Mouse (Mus musculus) adrenal gland, postnatal 36 days (tissue): ENCODE data around the gene Chst15. TPM values are rescaled to one million over a fixed set of nuclear protein-coding genes. Genes with fewer than 3 reads are reported as not detected.

Experiments used
- DNase-seq, 2 experiments: peaks; one replicate each; pipeline ENCODE4 v3.0.0; 2021; ENCODE audit warnings: mixed read lengths in 1 of 2
- total RNA-seq, 2 experiments: library from RNA; stranded (reverse); gene quantifications; 2 replicates each; pipeline ENCODE4 v1.2.3; 2021

The Chst15 gene
- total RNA-seq, 2 experiments from 2014 or later: 38.9 to 58.6 TPM

DNA sequence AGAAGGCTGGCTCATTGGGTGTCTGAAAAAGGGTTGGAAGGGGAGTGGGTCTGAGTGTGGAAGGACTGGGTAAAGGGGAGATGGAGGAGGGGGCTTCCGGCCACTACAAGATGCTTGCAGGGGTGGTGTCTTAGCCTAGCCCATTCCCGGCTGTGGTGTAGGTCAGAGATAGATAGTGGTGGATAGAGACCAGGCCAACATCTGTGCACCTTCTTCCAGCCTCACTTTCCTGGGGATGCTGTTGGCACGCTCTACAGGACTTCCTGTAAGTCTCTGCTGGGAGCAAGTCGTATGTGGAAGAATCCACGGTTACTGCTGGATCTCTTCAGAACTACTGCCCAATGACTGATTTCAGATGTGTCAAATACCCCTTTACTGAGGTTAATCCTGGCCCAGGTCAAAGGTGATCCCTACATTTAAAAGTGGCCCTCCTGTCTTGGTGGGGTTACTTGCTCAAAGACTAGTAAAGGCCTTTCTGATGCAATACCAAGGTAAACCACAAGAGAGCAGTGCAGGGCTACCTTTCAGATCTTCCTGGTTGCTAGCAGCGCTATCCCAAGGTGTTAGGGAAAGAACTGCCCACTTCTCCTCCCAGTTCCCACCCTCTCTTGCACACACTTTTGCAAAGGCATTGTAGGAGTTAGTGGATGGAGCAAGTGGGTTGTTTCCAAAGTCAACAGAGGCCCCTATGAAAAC is 90.5 kb downstream of the Chst15 start:
- peak; percentile 71 to 80 for DNase-seq

DNA sequence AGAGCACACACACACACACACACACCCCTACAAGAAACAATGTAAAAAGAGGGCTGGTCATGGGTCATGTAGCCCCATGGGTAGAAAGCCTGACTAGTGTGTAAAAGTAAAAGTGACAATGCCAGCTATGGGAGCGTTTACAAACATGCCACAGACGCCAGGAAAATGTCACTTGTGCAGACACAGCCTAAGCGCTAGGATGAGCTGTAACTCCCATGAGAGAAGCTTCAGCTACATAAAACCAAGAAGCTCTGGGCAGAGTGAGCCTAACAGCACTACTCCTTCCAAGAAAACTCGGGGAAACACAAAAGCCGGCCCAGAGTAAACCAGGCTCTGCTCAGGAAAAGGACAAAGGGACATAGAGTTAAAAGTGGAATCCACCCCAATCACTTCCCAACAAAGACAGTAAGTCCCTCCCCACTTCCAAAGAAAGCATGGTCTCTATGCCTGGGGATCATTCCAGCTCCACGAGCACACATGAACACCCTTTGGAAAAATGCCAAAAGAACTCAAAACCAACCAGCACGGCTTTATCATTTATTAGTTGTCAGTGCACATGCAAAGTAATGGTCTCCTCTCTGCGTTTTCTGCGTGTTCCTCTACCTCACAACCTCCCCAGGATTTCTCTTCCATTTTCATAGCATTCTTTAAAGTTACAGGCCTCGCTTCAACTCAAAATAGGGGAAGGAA is 93.4 kb downstream of the Chst15 start:
- DNase-seq: no peak

DNA sequence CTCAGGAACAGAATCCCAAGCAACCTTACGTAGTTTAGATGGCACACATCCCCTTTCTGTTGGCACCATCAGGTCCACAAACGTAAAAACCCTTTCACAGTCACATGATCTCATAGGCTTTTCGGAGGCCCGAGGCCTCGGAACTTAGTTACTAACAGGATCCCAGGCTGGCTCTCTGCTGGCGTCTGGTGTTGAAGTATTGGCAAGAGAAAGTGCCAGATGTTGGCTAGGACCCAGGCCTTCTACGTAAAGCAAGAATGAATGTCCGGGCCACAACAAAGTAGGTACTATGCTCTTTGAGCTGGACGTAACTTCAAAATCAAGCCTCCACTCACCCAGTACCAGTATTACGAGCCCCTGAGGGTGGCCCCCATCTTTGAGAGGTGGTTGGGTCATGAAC is 103.0 kb downstream of the Chst15 start:
- no peak for DNase-seq

DNA sequence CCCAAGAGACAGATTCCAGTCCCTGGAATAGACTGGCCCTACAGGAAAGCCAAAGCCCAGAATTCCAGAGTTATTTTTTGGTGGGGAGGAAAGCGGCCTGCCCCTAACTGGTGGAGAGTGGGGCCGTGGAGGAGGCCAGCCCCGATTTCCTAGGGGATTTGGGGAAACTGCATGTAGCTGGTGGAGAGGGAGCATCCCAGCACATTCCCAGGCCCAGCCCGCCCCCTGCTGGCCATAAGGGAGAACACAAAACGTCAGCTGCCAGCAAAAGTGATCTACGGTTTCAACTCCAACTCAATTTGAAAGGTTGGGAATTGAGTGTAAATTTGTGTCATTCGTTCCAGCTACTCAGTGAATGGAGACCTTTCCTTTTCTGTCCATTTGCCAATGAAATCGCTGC is 103.6 kb downstream of the Chst15 start:
- DNase-seq: peak; percentile 74 to 81

DNA sequence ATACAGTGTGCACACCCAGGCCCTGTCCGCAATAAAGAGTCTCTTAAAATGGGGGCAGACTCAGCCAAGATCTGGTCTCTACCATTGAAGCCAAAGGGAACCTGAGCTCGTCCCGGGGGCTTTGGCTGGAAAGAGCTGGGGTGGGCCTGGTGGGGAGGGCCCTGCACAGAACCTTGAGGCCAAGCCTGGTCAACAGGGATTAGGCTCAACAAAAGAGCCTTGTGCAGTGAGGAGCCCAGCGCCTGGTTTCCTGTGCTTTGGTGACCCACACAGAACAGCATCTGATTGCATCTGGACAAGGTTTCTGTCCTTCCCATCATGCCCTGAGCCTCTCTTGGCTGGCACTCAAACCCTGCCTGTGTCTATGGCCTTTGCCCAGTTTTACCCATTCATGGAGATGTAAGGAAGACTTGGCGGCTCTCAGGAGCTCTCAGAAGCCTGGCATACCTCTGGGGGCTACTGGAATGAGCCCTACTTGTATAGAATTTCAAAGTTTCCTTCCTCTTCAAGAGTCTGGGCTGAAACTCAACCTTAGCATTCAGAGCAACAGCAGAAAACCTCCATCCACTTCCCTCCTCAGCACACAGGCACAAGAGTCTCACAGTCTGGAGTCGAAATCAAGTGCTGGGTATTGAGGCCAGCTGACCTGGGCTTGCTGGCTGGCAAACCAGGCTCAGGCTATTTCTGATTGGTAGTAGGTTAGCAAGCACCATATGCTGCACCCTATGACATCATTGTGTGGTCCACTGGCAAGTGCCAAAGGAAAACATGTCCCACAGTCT is 104.9 kb downstream of the Chst15 start:
- no peak for DNase-seq

DNA sequence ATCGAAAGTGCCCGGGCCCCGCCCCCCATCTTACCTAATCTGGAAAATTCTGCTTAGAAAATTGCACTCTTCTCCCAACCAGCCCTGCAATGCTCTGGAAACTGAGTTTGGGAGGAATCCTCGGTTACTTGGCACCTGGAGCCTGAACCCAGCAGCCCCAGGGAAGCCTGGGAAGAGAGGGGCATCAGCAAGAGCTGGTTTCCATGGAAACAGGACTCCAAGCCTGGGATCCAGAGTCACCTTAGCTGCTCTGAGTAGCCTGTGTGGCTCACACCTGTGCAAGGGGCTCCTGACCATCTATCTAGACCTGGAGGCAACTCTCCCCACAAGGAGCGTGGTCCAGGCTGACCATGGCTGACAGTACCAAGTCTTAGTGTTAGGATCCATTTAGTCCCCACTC is 106.4 kb downstream of the Chst15 start:
- DNase-seq: no peak

DNA sequence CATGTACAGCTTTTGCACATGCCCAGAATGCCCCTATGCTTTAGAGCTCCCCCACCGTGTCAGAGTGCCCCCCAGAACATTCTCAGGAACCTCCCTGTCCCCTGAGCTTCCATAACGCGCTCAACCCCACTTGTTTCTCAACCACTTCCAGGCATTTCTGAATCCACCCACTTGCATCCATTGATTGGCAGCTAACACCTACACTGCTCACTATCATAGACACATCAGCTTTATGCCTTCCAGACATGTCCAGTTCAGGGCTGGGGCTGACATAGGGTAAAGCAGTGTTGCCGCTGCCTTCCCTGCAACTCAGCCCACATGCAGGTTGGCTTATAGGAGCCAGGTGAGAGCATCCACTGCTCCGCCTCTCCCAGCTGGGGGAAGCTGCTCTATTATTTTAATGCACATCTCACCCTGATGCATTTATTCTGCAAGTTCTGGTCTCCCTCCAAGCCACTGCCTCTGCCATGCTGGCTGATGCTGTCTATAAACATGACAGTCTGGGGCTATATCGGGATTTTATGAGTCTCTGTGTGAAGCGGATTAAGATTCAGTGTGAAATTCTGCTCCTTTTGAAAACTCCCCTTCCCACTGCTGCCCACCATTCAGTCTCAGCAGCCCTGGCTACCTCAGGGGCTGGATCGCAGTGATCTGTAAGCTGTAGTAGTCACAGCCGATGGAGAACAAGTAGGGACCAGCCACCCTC is 107.9 kb downstream of the Chst15 start:
- no peak for DNase-seq

DNA sequence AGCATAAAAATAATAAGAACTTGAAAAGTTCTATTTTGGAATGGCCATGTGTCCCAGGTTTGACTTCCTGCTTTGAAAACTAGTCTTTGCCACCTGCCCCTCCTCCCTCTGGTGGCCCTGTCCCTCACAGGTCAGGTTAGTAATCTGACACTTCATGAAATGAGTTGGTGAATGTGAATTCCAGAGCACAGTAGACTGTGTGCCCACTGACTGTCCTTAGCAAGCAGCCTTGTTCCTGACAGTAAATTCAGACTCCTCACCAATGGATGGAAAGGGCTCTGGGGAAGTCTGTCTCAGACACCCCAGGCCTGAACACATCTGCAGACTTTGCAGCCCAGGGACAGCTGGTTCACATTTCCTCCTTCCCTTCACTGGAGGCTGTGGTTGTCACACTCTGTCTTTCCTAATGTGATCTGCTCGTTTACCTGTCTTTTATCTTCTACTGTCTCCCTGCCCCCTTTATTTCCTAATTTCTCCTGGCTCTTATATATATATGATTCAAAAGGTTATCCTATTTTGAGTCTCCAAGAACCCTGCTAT is 112.9 kb downstream of the Chst15 start:
- no peak for DNase-seq

DNA sequence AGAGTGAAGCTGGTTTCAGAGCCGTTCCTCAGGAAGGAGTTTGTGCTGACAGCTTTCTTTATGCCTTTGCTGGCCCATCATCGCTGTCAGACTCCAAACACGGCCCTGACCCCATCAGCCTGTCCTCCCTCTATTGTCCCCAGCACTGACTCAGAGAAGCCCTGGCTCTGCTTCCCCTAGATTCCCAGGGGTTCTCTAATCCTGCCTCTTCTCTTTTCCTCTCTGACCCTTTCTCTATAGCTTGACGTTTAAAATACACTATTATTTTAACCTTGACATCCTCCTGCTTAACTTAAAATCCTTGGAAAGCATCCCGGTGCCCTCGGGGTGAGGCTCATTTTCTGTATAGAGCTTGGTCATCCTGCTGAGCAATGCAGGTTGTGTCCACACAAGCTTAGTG is 117.3 kb downstream of the Chst15 start:
- DNase-seq: peak; percentile 23 to 26

DNA sequence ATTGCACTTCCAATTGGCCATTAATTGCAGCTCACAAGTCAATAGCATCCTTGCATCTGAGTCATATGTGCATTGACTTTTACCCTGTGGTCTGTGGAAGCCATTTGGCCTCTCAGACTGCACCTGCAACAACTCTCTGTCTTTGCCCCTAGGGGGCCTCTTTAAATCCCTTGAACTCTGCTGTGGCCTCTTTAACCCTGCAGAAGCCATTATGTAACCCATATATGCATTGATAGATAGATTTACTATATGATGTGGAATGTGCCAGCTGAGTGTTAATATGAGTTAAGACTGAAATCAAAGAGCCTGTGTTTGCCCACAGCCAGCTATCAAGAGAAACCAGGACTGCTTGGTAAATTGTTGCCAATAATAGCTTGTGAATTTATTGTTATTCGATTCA is 118.2 kb downstream of the Chst15 start:
- DNase-seq: no peak

DNA sequence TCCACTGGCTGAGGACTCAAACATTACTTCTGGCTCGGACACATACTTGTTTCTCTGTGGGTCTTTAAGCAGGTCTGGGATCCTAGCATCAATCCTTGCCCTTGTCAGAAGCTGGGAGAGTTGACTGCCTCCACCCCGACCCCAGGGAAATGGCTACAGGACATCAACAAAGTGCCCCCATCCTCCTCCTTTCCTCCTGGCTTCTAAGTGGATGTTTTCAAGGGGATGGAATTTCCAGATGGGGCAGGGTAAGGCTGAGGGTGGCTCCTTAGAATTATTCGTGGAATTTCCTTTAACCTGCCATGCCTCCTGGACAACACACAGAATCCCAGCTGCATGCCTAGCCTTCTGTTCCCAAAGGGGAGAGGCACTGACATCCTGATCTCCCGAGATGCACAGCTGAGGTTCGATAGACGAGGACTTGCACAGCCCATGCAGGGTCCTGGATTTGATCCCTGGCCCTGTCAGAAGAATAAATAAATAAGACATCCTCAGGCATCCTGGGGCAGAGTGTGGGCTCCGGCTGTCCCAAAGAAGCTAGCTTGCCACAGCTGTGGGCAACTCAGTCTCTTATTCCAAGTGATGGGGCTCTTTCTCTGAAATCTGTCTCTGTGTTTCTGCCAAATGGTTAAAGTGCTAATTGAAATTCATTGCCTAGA is 119.1 kb downstream of the Chst15 start:
- DNase-seq: no peak

DNA sequence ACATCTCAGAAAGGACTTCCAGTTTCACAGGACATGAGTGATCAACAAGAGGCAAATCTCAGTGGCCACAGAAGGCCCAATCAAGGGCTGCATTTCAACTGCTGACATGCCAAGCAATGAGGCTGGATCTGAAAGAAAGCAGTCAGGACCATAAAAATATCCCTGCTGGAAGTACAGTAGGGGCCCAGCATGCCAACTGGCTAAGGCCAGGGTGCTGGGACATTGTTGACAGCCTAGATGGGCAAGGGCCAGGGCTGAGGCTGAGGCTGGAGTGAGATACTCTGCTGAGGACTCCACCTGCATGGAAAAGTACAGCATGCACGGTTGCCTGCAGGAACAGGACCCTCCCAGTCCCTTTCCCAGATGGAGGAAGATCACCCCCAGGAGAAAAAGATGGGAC is 120.4 kb downstream of the Chst15 start:
- no peak for DNase-seq

DNA sequence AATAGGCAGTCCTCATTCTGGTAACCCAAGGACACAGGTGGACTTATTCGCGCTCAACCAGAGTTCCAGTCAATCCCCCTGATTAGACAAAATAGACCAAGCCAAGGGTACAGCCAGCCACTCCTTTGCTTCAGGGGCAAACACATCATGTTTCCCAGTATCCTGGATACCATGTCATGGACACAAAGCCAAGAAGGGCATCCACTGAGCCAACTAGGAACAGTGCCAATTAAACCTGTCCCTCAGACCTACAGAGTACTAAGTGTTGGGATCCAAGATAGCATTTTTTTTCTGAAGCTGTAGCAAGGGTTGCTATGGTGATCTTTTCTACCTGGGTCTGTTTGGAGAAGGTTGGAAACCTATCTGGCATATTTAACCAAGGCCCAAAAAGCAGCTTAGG is 123.4 kb downstream of the Chst15 start:
- peak in 1 of 2 experiments; percentile 10 for DNase-seq

DNA sequence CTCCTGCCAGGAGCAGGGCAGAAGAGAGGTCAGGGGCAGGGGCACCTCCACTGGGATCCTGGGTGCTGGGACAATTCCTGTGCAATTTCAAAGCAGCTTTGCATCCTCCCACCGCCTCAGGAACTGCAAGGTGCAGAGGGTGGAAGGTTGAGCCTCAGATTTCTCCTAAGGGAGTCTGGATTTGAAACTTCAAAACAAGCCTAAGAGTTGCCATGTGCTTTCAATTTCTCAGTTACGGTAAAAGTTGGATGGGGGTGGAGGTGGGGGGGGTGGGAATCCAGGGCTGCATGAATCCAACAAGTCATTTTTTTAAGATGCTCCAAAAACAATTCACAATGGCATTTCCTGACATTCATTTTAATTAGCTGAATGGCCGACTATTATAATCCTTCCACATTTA is 129.6 kb downstream of the Chst15 start:
- DNase-seq: no peak

Other genes with a start within 250 kb of the Chst15 start
- gene Cpxm2, start 162.5 kb downstream of the Chst15 start, total RNA-seq: 10 to 100 TPM; 14.3 to 17.2 TPM